ENCODE assay signal across 9 mouse cellular contexts in the genomic region with DNA sequence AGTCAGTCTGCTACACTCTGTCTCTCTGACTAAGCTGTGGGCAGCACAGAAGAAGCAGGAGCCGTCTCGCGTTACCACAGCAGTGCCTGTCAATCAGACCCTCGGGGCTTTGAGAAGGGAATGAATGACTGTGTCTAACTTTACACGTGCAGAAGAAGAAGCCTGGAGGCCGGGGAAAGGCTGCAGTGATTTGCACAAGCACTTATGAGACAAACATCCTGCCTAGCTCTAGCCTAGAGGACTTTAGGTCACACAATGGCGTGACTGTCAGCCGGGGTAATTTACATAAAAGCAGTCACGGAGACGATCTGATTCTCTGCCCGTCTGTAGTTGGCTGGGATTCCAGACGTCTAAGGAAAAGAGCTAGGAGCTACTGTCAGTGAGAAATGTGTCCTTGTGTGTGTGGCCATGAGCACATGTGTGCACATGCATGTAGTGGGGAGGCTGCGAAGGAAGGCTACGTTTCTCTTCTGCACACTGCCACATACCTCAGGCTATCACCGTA.
A peak's percentile ranks its signal among the peaks of the same experiment; 100 is the strongest.
DNase-seq lines count a peak whose midpoint lies in the region; ATAC-seq lines count a peak whose summit lies in the region.
"Had no signal": no experiment of that assay in that cellular context is flagged by ENCODE, and none has a peak within 500 bp of the region (broad histone marks: within the 10 kb centered on the region; RNA-seq: fewer than 3 reads in every experiment).

No protein-coding gene starts in this region.

- H3K27ac ChIP-seq in kidney, embryonic 14.5 days (ENCODE audit: low read depth, low read length): no peak overlapping the region
- peak overlapping the region; percentile 51; the same call in 1 of the 2 replicates for H3K27ac ChIP-seq in forebrain, embryonic 12.5 days
- no peak overlapping the region for H3K27ac ChIP-seq in neural tube, embryonic 12.5 days
- H3K27ac ChIP-seq: stomach, embryonic 15.5 days had no signal

- no peak for DNase-seq in kidney, adult 11 months
- DNase-seq in kidney, postnatal 10 days: peak; percentile 16
- DNase-seq in ovary, postnatal 10 days (ENCODE audit: low spot score): no peak
- DNase-seq in urinary bladder, postnatal 25 days (ENCODE audit: low spot score): no peak
- no peak for DNase-seq in adrenal gland, postnatal 36 days

- ATAC-seq in kidney, embryonic 14.5 days (ENCODE audit: low FRiP score, low TSS enrichment): no peak
- peak; percentile 67 for ATAC-seq in forebrain, embryonic 12.5 days (ENCODE audit: low FRiP score)
- ATAC-seq in neural tube, embryonic 12.5 days (ENCODE audit: low FRiP score, low read depth): peak; percentile 84

- WGBS in kidney, embryonic 14.5 days: 23% methylated on average over 15 of the region's 15 CpGs
- 11% methylated on average over 15 of the region's 15 CpGs for WGBS in forebrain, embryonic 12.5 days
- WGBS in neural tube, embryonic 12.5 days: 8% methylated on average over 15 of the region's 15 CpGs

- H3K4me3 ChIP-seq in kidney, embryonic 14.5 days (ENCODE audit: low read length): no peak overlapping the region
- no peak overlapping the region for H3K4me3 ChIP-seq in forebrain, embryonic 12.5 days (replicated peaks)
- H3K4me3 ChIP-seq in neural tube, embryonic 12.5 days: no peak overlapping the region
- H3K4me3 ChIP-seq: stomach, embryonic 15.5 days had no signal

- no peaks in the 10 kb centered on the region for H3K27me3 ChIP-seq in kidney, embryonic 14.5 days (ENCODE audit: control insufficient read depth, insufficient read depth, low read length)
- peaks cover 16% of the 10 kb centered on the region for H3K27me3 ChIP-seq in forebrain, embryonic 12.5 days
- H3K27me3 ChIP-seq in neural tube, embryonic 12.5 days (replicated peaks): no peaks in the 10 kb centered on the region
- H3K27me3 ChIP-seq: stomach, embryonic 15.5 days had no signal

- H3K9me3 ChIP-seq in kidney, embryonic 14.5 days (ENCODE audit: control insufficient read depth, low read length): no peaks in the 10 kb centered on the region
- no peaks in the 10 kb centered on the region for H3K9me3 ChIP-seq in forebrain, embryonic 12.5 days
- no peaks in the 10 kb centered on the region for H3K9me3 ChIP-seq in neural tube, embryonic 12.5 days
- H3K9me3 ChIP-seq: stomach, embryonic 15.5 days had no signal

- no peak overlapping the region for H3K9ac ChIP-seq in kidney, embryonic 14.5 days (ENCODE audit: low read depth, low read length)
- 0 out of 2 replicates have a peak overlapping the region, but pooled peaks have one; percentile 13 for H3K9ac ChIP-seq in forebrain, embryonic 12.5 days
- H3K9ac ChIP-seq in neural tube, embryonic 12.5 days: no peak overlapping the region
- H3K9ac ChIP-seq: stomach, embryonic 15.5 days had no signal

- H3K4me1 ChIP-seq in kidney, embryonic 14.5 days (ENCODE audit: control insufficient read depth, insufficient read depth, low read length): peaks cover 27% of the 10 kb centered on the region
- peaks cover 42% of the 10 kb centered on the region for H3K4me1 ChIP-seq in forebrain, embryonic 12.5 days
- peaks cover 28% of the 10 kb centered on the region for H3K4me1 ChIP-seq in neural tube, embryonic 12.5 days

- H3K36me3 ChIP-seq in kidney, embryonic 14.5 days (ENCODE audit: control insufficient read depth, insufficient read depth, low read length): no peaks in the 10 kb centered on the region
- H3K36me3 ChIP-seq in forebrain, embryonic 12.5 days (replicated peaks): no peaks in the 10 kb centered on the region
- no peaks in the 10 kb centered on the region for H3K36me3 ChIP-seq in neural tube, embryonic 12.5 days
- H3K36me3 ChIP-seq: stomach, embryonic 15.5 days had no signal

- H3K4me2 ChIP-seq in kidney, embryonic 14.5 days (replicated peaks; ENCODE audit: low read depth, low read length): peak overlapping the region; percentile 15; the same call in 1 of the 2 replicates
- peak overlapping the region; percentile 45 for H3K4me2 ChIP-seq in forebrain, embryonic 12.5 days
- H3K4me2 ChIP-seq in neural tube, embryonic 12.5 days (replicated peaks): peak overlapping the region; percentile 42
- H3K4me2 ChIP-seq: stomach, embryonic 15.5 days had no signal
